Mouse (Mus musculus): ENCODE data around the gene Defa37. TPM values are rescaled to one million over a fixed set of nuclear protein-coding genes. Genes with fewer than 3 reads are reported as not detected.
"Not testable (repeated sequence)": the region's sequence is repeated elsewhere in the genome, so short reads cannot be mapped to it uniquely, and the experiment has no call there.

Defa37 gene
- polyA plus RNA-seq (2015; fragmentation: Nextera tagmentation; extraction: Ambion mirVana), result not detected in 2 replicates

GRCm38 (mm10) chr8:21565086-21565485, at the start of gene Defa37:
TSS of gene Defa37 (plus strand) at chr8:21565386.
- H3K4me2 ChIP-seq; H3K27ac ChIP-seq; H3K36me3 ChIP-seq (ENCODE audit: poor library complexity, severe bottlenecking); H3K27me3 ChIP-seq; ATAC-seq; H3K9ac ChIP-seq; H3K9me3 ChIP-seq (replicated peaks); H3K4me3 ChIP-seq; H3K4me1 ChIP-seq: not testable (repeated sequence)
- WGBS, result no CpG with 5 or more reads among the region's 1 CpGs

GRCm38 (mm10) chr8:21528732-21529131, 36.5 kb upstream of the Defa37 start, which contains the start of gene Defa32:
TSS of gene Defa32 (plus strand) at chr8:21529032.
- not testable (repeated sequence) for H3K4me3 ChIP-seq; H3K27me3 ChIP-seq; H3K9ac ChIP-seq; H3K27ac ChIP-seq; H3K4me1 ChIP-seq; H3K9me3 ChIP-seq (replicated peaks); ATAC-seq; H3K36me3 ChIP-seq (ENCODE audit: poor library complexity, severe bottlenecking); H3K4me2 ChIP-seq
- WGBS, result no CpG with 5 or more reads among the region's 2 CpGs

- not testable (repeated sequence) for H3K27me3 ChIP-seq; ATAC-seq; H3K4me1 ChIP-seq; H3K9me3 ChIP-seq (replicated peaks); H3K36me3 ChIP-seq (ENCODE audit: poor library complexity, severe bottlenecking); H3K27ac ChIP-seq; H3K4me3 ChIP-seq; H3K9ac ChIP-seq; H3K4me2 ChIP-seq
- no CpG with 5 or more reads among the region's 1 CpGs for WGBS
These were observed 17.5 kb downstream of the Defa37 start, which contains the start of gene Defa28 for GRCm38 (mm10) chr8:21582706-21583105. TSS of gene Defa28 (plus strand) at chr8:21583006.

GRCm38 (mm10) chr8:21594408-21594807, 29.2 kb downstream of the Defa37 start, which contains the start of gene Gm7861:
TSS of gene Gm7861 (minus strand) at chr8:21594508.
- H3K27ac ChIP-seq; H3K4me2 ChIP-seq; H3K4me1 ChIP-seq; H3K4me3 ChIP-seq; H3K27me3 ChIP-seq; ATAC-seq; H3K36me3 ChIP-seq (ENCODE audit: poor library complexity, severe bottlenecking); H3K9ac ChIP-seq; H3K9me3 ChIP-seq (replicated peaks): not testable (repeated sequence)
- no CpG with 5 or more reads among the region's 1 CpGs for WGBS

Other genes starting within 250 kb of the Defa37 start
- not detected in 2 replicates for gene Defa27, start 249.8 kb upstream of the Defa37 start, polyA plus RNA-seq (2015; fragmentation: Nextera tagmentation; extraction: Ambion mirVana)
- not detected in 2 replicates for gene Defa29, start 238.4 kb upstream of the Defa37 start, polyA plus RNA-seq (2015; fragmentation: Nextera tagmentation; extraction: Ambion mirVana)
- not detected in 2 replicates for gene Defa2, start 186.9 kb upstream of the Defa37 start, polyA plus RNA-seq (2015; fragmentation: Nextera tagmentation; extraction: Ambion mirVana)
- not detected in 2 replicates for gene Defa33, start 173.6 kb upstream of the Defa37 start, polyA plus RNA-seq (2015; fragmentation: Nextera tagmentation; extraction: Ambion mirVana)
- gene Defa36, start 138.0 kb upstream of the Defa37 start, polyA plus RNA-seq (2015; fragmentation: Nextera tagmentation; extraction: Ambion mirVana), result not detected in 2 replicates
- not detected in 2 replicates for gene Gm7849, start 108.8 kb upstream of the Defa37 start, polyA plus RNA-seq (2015; fragmentation: Nextera tagmentation; extraction: Ambion mirVana)
- not detected in 2 replicates for gene Defa20, start 56.1 kb upstream of the Defa37 start, polyA plus RNA-seq (2015; fragmentation: Nextera tagmentation; extraction: Ambion mirVana)
- not detected in 2 replicates for gene Defa32, start 36.4 kb upstream of the Defa37 start, polyA plus RNA-seq (2015; fragmentation: Nextera tagmentation; extraction: Ambion mirVana)
- not detected in 2 replicates for gene Defa28, start 17.6 kb downstream of the Defa37 start, polyA plus RNA-seq (2015; fragmentation: Nextera tagmentation; extraction: Ambion mirVana)
- not detected in 2 replicates for gene Gm7861, start 29.1 kb downstream of the Defa37 start, polyA plus RNA-seq (2015; fragmentation: Nextera tagmentation; extraction: Ambion mirVana)
- gene Defa26, start 52.8 kb downstream of the Defa37 start, polyA plus RNA-seq (2015; fragmentation: Nextera tagmentation; extraction: Ambion mirVana), result not detected in 2 replicates
- gene Defa17, start 90.4 kb downstream of the Defa37 start, polyA plus RNA-seq (2015; fragmentation: Nextera tagmentation; extraction: Ambion mirVana), result not detected in 2 replicates
- not detected in 2 replicates for gene Defa34, start 100.4 kb downstream of the Defa37 start, polyA plus RNA-seq (2015; fragmentation: Nextera tagmentation; extraction: Ambion mirVana)
- not detected in 2 replicates for gene AY761184, start 138.3 kb downstream of the Defa37 start, polyA plus RNA-seq (2015; fragmentation: Nextera tagmentation; extraction: Ambion mirVana)
- not detected in 2 replicates for gene Defa24, start 169.1 kb downstream of the Defa37 start, polyA plus RNA-seq (2015; fragmentation: Nextera tagmentation; extraction: Ambion mirVana)

All from forebrain, embryonic 13.5 days (tissue).